Mouse (Mus musculus) MEL-GATA-1-ER (cell line): ENCODE data around the gene Slc52a3.

Source experiments
- DNase-seq: peaks from one replicate; pipeline ENCODE4 v3.0.0-alpha.2; 2012; ENCODE audit warnings: low read depth; ENCODE audit errors: extremely low read depth

The Slc52a3 gene

GRCm38 (mm10) chr2:151996229-151997189 is at the start of gene Slc52a3:
Gene Slc52a3 (plus strand): TSS chr2:151996511.
- DNase-seq = peak; percentile 69

GRCm38 (mm10) chr2:151947617-151948016 is 48.7 kb upstream of the Slc52a3 start:
- DNase-seq = no peak

GRCm38 (mm10) chr2:151948311-151948710 is 48.0 kb upstream of the Slc52a3 start:
- DNase-seq = no peak

GRCm38 (mm10) chr2:151949082-151949774 is 47.1 kb upstream of the Slc52a3 start:
- DNase-seq = no peak

GRCm38 (mm10) chr2:151953665-151954064 is 42.6 kb upstream of the Slc52a3 start:
- no peak for DNase-seq

GRCm38 (mm10) chr2:151956500-151957137 is 39.7 kb upstream of the Slc52a3 start:
- DNase-seq = no peak

- DNase-seq = no peak
These were observed 37.0 kb upstream of the Slc52a3 start for GRCm38 (mm10) chr2:151959274-151959673.

- no peak for DNase-seq
These were observed 34.8 kb upstream of the Slc52a3 start for GRCm38 (mm10) chr2:151961284-151962196.

- no peak for DNase-seq
These were observed 33.8 kb upstream of the Slc52a3 start for GRCm38 (mm10) chr2:151962474-151962873.

- no peak for DNase-seq
These were observed 33.0 kb upstream of the Slc52a3 start for GRCm38 (mm10) chr2:151963319-151963718.

- DNase-seq = no peak
These were observed 32.3 kb upstream of the Slc52a3 start for GRCm38 (mm10) chr2:151964052-151964451.

- no peak for DNase-seq
These were observed 29.0 kb upstream of the Slc52a3 start for GRCm38 (mm10) chr2:151967176-151967750.

GRCm38 (mm10) chr2:151967792-151968191 is 28.5 kb upstream of the Slc52a3 start:
- no peak for DNase-seq

- no peak for DNase-seq
These were observed 27.9 kb upstream of the Slc52a3 start for GRCm38 (mm10) chr2:151968451-151968850.

- DNase-seq = no peak
These were observed 27.3 kb upstream of the Slc52a3 start for GRCm38 (mm10) chr2:151968986-151969385.

- DNase-seq = no peak
These were observed 26.9 kb upstream of the Slc52a3 start for GRCm38 (mm10) chr2:151969396-151969795.

GRCm38 (mm10) chr2:151970191-151971172 is 25.8 kb upstream of the Slc52a3 start:
- DNase-seq = no peak

- DNase-seq = no peak
These were observed 24.6 kb upstream of the Slc52a3 start for GRCm38 (mm10) chr2:151971748-151972147.

GRCm38 (mm10) chr2:151972880-151973594 is 23.3 kb upstream of the Slc52a3 start:
- DNase-seq = no peak
